In the genomic region with DNA sequence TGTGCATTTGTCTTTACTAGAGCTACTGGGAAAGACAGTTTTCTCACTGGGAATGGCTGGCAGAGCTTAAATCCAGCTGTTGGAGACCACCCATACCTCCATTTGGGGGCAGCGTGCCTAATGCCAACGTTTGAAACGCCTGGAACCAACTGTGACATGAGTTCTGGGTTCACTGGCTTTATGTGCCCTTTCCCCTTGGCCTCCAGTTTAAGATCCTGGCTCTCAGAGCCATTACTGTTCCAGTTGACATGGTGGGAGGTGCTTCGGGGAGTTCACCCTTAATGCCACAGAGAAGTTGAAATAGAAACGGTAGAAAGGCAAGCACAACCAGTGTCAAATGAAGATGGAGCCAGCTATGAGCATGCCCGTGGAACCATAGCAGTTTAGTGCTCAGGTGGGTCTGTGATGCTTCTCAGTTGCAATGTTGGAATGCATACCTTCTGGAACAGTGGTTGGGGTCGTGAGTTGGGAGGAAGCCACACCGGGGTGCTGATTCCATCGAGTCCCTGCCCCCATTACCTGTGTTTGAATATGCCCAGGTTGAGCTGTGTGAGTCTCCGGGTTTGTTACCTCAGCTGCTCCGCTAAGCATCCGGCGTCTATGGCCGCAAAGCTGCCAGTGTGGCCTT, we compare ENCODE assay signal across 9 mouse cellular contexts. TPM values are rescaled to one million over a fixed set of nuclear protein-coding genes. Genes with fewer than 3 reads are reported as not detected.
DNase-seq lines count a peak whose midpoint lies in the region; ATAC-seq lines count a peak whose summit lies in the region.
"Had no signal": no experiment of that assay in that cellular context is flagged by ENCODE, and none has a peak within 500 bp of the region (broad histone marks: within the 10 kb centered on the region; RNA-seq: fewer than 3 reads in every experiment).

No protein-coding gene starts in this region.

- H3K36me3 ChIP-seq in limb, embryonic 15.5 days: peaks cover 37% of the 10 kb centered on the region

- H3K4me1 ChIP-seq in limb, embryonic 15.5 days: peaks cover 21% of the 10 kb centered on the region

- no peaks in the 10 kb centered on the region for H3K9me3 ChIP-seq in limb, embryonic 15.5 days

- H3K4me2 ChIP-seq in limb, embryonic 15.5 days: peak overlapping the region; percentile 95

- peak; percentile 8; the same call in 1 of the 2 replicates for ATAC-seq in frontal cortex, adult (ENCODE audit: low TSS enrichment)
- no peak for ATAC-seq in limb, embryonic 15.5 days (ENCODE audit: insufficient number of reproducible peaks, low FRiP score, low TSS enrichment, low read depth)
- no peak for ATAC-seq in erythroblast, adult 5-6 weeks (replicated peaks; ENCODE audit: low FRiP score, poor library complexity, severe bottlenecking)

- no peaks in the 10 kb centered on the region for H3K27me3 ChIP-seq in limb, embryonic 15.5 days

- WGBS in limb, embryonic 15.5 days: 10% methylated on average over 14 of the region's 14 CpGs

- H3K9ac ChIP-seq in limb, embryonic 15.5 days: peak overlapping the region; percentile 67

- H3K4me3 ChIP-seq in limb, embryonic 15.5 days: peak overlapping the region; percentile 70

- no peak for DNase-seq in frontal cortex, adult 2 months (ENCODE audit: extremely low spot score in 1 of 2, low spot score in 1 of 2)
- peak; percentile 5 to 55 for DNase-seq in thymus, postnatal 10 days (ENCODE audit: low spot score in 2 of 2)
- no peak for DNase-seq in thymus, postnatal 25 days
- no peak for DNase-seq in urinary bladder, postnatal 4 days (ENCODE audit: low spot score in 2 of 2)
- DNase-seq in left cerebral cortex, adult 9 months (ENCODE audit: low spot score in 2 of 2): no peak

- H3K27ac ChIP-seq in limb, embryonic 15.5 days: no peak overlapping the region

RNA-seq across cellular contexts. Expression of gene Prr7, which starts 0.6 kb away (rescaled TPM):
- polyA plus RNA-seq in frontal cortex, adult 2 months (2012; rRNA removed): 67.1 and 81.0 TPM in 2 replicates
- polyA plus RNA-seq in limb, embryonic 15.5 days (2015; fragmentation: Nextera tagmentation; extraction: Ambion mirVana): 0.38 and 1.2 TPM in 2 replicates
- not detected in 2 replicates for total RNA-seq in erythroblast, adult 5-6 weeks (2015; ENCODE audit: low replicate concordance)
- not detected in 2 replicates for total RNA-seq in erythroblast, adult 5-6 weeks (2017; ENCODE audit: low replicate concordance)

RNA-seq across cellular contexts. Expression of gene Grk6, which starts 18.6 kb away (rescaled TPM):
- polyA plus RNA-seq in frontal cortex, adult 2 months (2012; rRNA removed): 70.6 and 74.3 TPM in 2 replicates
- 34.3 and 39.0 TPM in 2 replicates for polyA plus RNA-seq in limb, embryonic 15.5 days (2015; fragmentation: Nextera tagmentation; extraction: Ambion mirVana)
- total RNA-seq in erythroblast, adult 5-6 weeks (2015; ENCODE audit: low replicate concordance): 24.2 and 25.2 TPM in 2 replicates
- 33.4 and 38.2 TPM in 2 replicates for total RNA-seq in erythroblast, adult 5-6 weeks (2017; ENCODE audit: low replicate concordance)

RNA-seq across cellular contexts. Expression of gene Dbn1, which starts 24.4 kb away (rescaled TPM):
- polyA plus RNA-seq in frontal cortex, adult 2 months (2012; rRNA removed): 366 and 391 TPM in 2 replicates
- polyA plus RNA-seq in limb, embryonic 15.5 days (2015; fragmentation: Nextera tagmentation; extraction: Ambion mirVana): 162 and 172 TPM in 2 replicates
- total RNA-seq in erythroblast, adult 5-6 weeks (2015; ENCODE audit: low replicate concordance): 0.42 TPM in 1 of 2 replicates, not detected in the other
- not detected in 2 replicates for total RNA-seq in erythroblast, adult 5-6 weeks (2017; ENCODE audit: low replicate concordance)

RNA-seq across cellular contexts. Expression of gene F12, which starts 36.9 kb away (rescaled TPM):
- 0.57 and 0.82 TPM in 2 replicates for polyA plus RNA-seq in frontal cortex, adult 2 months (2012; rRNA removed)
- 0.17 TPM in 1 of 2 replicates, not detected in the other for polyA plus RNA-seq in limb, embryonic 15.5 days (2015; fragmentation: Nextera tagmentation; extraction: Ambion mirVana)
- total RNA-seq in erythroblast, adult 5-6 weeks (2015; ENCODE audit: low replicate concordance): not detected in 2 replicates
- not detected in 2 replicates for total RNA-seq in erythroblast, adult 5-6 weeks (2017; ENCODE audit: low replicate concordance)
- polyA plus RNA-seq: C2C12 had no signal

RNA-seq across cellular contexts. Expression of gene Pfn3, which starts 48.5 kb away (rescaled TPM):
- polyA plus RNA-seq in frontal cortex, adult 2 months (2012; rRNA removed): 0.34 and 0.42 TPM in 2 replicates
- not detected in 2 replicates for polyA plus RNA-seq in limb, embryonic 15.5 days (2015; fragmentation: Nextera tagmentation; extraction: Ambion mirVana)
- total RNA-seq in erythroblast, adult 5-6 weeks (2015; ENCODE audit: low replicate concordance): not detected in 2 replicates
- total RNA-seq in erythroblast, adult 5-6 weeks (2017; ENCODE audit: low replicate concordance): not detected in 2 replicates
- polyA plus RNA-seq: C2C12 had no signal

Comparison
In these comparisons a context has a peak if more than half of its experiments do, and no peak if none do; other contexts are left out.
1. DNase-seq: peak in thymus, postnatal 10 days (2 of 2); none in frontal cortex, adult 2 months (0 of 2), thymus, postnatal 25 days (single experiment), urinary bladder, postnatal 4 days (0 of 2) and left cerebral cortex, adult 9 months (0 of 2).
2. RNA of gene Prr7, which starts 0.6 kb away (polyA plus RNA-seq): 67.1 to 81.0 TPM in frontal cortex, adult 2 months; 0.38 to 1.2 TPM in limb, embryonic 15.5 days; every median in the first group is over 10 times any median in the second.